Mouse (Mus musculus) testis, adult 2 months (tissue): ENCODE data around the gene Olfr630.

ENCODE experiments used
- CTCF ChIP-seq: fragments of 200-500 bp; IDR thresholded peaks from 2 replicates; pipeline ENCODE4 v1.5.1; 2012; ENCODE audit warnings: low read depth, mild to moderate bottlenecking, inconsistent platforms, low read length, moderate library complexity; ENCODE audit not compliant: control insufficient read depth, insufficient read depth, insufficient replicate concordance
- POLR2A ChIP-seq: fragments of 200-500 bp; IDR thresholded peaks from 2 replicates; pipeline ENCODE4 v1.6.1; 2012; ENCODE audit warnings: low read depth, mild to moderate bottlenecking, inconsistent platforms, low read length, moderate library complexity; ENCODE audit not compliant: control insufficient read depth

DNA sequence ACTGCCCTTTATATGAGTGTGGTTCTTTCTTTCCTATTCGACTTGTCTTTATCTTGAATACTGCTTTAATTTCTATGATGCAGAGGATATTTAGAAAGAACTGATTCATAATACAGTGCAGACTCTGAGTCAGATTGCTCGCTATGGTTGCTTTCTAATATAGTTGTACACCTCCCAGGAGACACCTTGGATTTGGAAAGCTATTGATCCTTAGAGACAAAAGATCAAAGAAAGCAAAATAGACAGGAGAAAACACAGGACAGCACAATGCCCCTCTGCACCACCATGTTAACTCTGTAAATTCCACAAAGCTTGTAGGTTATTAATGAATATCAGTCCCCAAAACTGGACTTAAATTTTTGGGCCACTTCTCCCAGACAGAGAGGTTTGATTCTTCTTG is 12.3 kb downstream of the Olfr630 start, which contains the start of gene Olfr629:
- TF ChIP-seq CTCF, result no peak
- TF ChIP-seq POLR2A, result no peak
